Mouse (Mus musculus): ENCODE results near the gene P2ry14. TPM values are rescaled to one million over a fixed set of nuclear protein-coding genes. Genes with fewer than 3 reads are reported as not detected.
A peak's percentile ranks its signal among the peaks of the same experiment; 100 is the strongest.

The P2ry14 gene
- 0.08 and 0.10 TPM in 2 replicates for total RNA-seq (2012; rRNA removed)
- under 1 TPM in 1 of 2 experiments, not detected in 1; 0.13 TPM for polyA plus RNA-seq (2012; ENCODE audit: insufficient read depth in 1 of 2, insufficient read length in 2 of 2, low read depth in 1 of 2, low replicate concordance in 2 of 2, missing spikeins in 1 of 2)

DNA sequence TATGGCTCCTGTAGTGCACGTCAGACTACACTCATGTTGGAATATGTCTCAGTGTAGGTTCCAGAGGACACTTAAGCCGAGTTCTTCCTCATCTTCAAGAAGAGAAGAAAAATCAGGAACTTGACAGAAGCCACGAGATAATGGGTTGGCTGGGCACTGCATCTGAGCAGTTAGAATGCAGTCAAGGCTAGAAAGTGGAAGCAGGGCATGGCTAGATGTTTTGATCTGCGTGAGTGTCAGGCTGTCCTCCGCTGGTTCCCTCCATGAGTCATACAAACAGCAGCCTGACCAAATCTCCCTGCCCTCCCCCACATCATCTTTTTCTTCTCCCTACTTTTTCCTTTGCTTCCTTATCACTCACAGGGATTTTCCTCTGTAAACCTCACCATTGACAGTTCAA is at the start of gene P2ry14:
TSS of gene P2ry14 (minus strand) at position 195 of the 400 bp plus-strand sequence.
- no peaks in the 10 kb centered on the region for H3K79me2 ChIP-seq (ENCODE audit: control insufficient read depth, insufficient read depth, low read length, poor library complexity)
- no peak within 1 kb of the TSS for H3K27ac ChIP-seq (ENCODE audit: control insufficient read depth, low read depth, low read length)
- no peaks in the 10 kb centered on the region for H3K27me3 ChIP-seq (ENCODE audit: control insufficient read depth in 1 of 2, insufficient read depth in 2 of 2, low read length in 2 of 2)
- H3K9me3 ChIP-seq (replicated peaks; ENCODE audit: insufficient read depth, low read length) = no peaks in the 10 kb centered on the region
- peak; percentile 62; the same call in 1 of the 2 replicates for TF ChIP-seq GATA1 (IDR thresholded peaks at IDR 0.05; ENCODE audit: low read depth, low read length)
- no peak for TF ChIP-seq SMC3 (IDR thresholded peaks at IDR 0.05; ENCODE audit: low read depth, low read length)
- no peak for TF ChIP-seq CHD2 (IDR thresholded peaks at IDR 0.05; ENCODE audit: low read length)
- 0 out of 2 replicates have a peak, but pooled peaks have one; percentile 60 for TF ChIP-seq MXI1 (IDR thresholded peaks at IDR 0.05; ENCODE audit: low read depth, low read length)
- no peak for TF ChIP-seq POLR2AphosphoS2 (IDR thresholded peaks at IDR 0.05; ENCODE audit: low read length)
- TF ChIP-seq EP300 (IDR thresholded peaks at IDR 0.05; ENCODE audit: low read depth in 1 of 2, low read length in 2 of 2) = peak in 1 of 2 experiments; percentile 63; a peak in 1 of 4 replicates
- 0 out of 2 replicates have a peak, but pooled peaks have one; percentile 10 for TF ChIP-seq TAL1 (IDR thresholded peaks at IDR 0.05; ENCODE audit: low read length)
- TF ChIP-seq SIN3A (IDR thresholded peaks at IDR 0.05; ENCODE audit: low read length) = peak; percentile 58; the same call in 1 of the 2 replicates
- no peak; the same call in 1 of the 2 replicates for TF ChIP-seq RCOR1 (IDR thresholded peaks at IDR 0.05; ENCODE audit: low read depth, low read length)
- TF ChIP-seq TCF12 (IDR thresholded peaks at IDR 0.05; ENCODE audit: low read depth, low read length) = 0 out of 2 replicates have a peak, but pooled peaks have one; percentile 12
- TF ChIP-seq MEF2A (IDR thresholded peaks at IDR 0.05; ENCODE audit: extremely low read depth, insufficient replicate concordance, low read depth, low read length, poor library complexity, severe bottlenecking) = no peak
- no peak within 1 kb of the TSS for H3K4me3 ChIP-seq (ENCODE audit: control insufficient read depth in 1 of 2, insufficient read depth in 1 of 2, low read depth in 2 of 2, low read length in 2 of 2)
- no peak within 1 kb of the TSS for H3K9ac ChIP-seq (ENCODE audit: control insufficient read depth, low read depth, low read length, poor library complexity, severe bottlenecking)
- peaks cover 11 to 14% of the 10 kb centered on the region in 2 experiments; a peak in 3 of 4 replicates for H3K4me1 ChIP-seq (ENCODE audit: control insufficient read depth in 1 of 2, insufficient read depth in 2 of 2, low read length in 2 of 2)
- peaks cover 0 to 28% of the 10 kb centered on the region in 2 experiments; a peak in 2 of 4 replicates for H3K36me3 ChIP-seq (ENCODE audit: control insufficient read depth in 1 of 2, insufficient read depth in 2 of 2, low read length in 2 of 2)
- DNase-seq (ENCODE audit: low read depth, low spot score) = peak; percentile 82

DNA sequence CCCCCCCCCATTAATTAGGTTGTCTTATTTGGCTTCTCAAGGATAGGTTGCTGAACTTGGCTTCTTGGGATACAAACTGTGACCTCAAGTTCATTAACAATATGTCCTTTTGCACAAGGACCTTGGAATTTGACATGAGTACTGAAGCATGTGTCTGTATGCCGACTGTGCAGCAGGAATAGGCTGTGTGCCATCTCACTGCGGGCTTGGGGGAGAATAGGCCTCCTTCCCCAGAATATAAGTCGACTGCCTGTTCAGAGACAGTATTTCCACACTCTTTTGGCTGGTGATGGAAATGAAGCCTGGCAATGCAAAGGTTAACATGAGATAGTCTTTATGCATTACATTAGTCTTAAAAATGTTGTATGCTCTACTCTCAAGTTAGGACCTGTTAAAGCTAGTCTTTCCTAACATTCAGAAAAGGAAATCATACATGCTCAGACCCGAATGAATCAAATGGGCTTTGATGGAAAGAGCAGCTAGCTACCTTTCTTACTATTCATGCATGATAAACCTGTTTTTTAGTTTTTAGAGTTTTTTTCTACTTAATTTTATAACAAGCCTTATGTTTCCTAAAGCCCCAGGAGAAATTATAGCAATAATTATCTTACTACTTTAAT is 44.0 kb upstream of the P2ry14 start:
- H3K27ac ChIP-seq (ENCODE audit: control insufficient read depth, low read depth, low read length) = no peak overlapping the region
- TF ChIP-seq KAT2A (conservative IDR thresholded peaks at IDR 0.05; ENCODE audit: low read depth, low read length) = no peak
- no peaks in the 10 kb centered on the region for H3K36me3 ChIP-seq (ENCODE audit: control insufficient read depth in 1 of 2, insufficient read depth in 2 of 2, low read length in 2 of 2)
- H3K9ac ChIP-seq (ENCODE audit: control insufficient read depth, low read depth, low read length, poor library complexity, severe bottlenecking) = no peak overlapping the region
- peaks cover 2 to 6% of the 10 kb centered on the region in 2 experiments for H3K27me3 ChIP-seq (ENCODE audit: control insufficient read depth in 1 of 2, insufficient read depth in 2 of 2, low read length in 2 of 2)
- no peaks in the 10 kb centered on the region for H3K4me1 ChIP-seq (ENCODE audit: control insufficient read depth in 1 of 2, insufficient read depth in 2 of 2, low read length in 2 of 2)
- no peaks in the 10 kb centered on the region for H3K79me2 ChIP-seq (ENCODE audit: control insufficient read depth, insufficient read depth, low read length, poor library complexity)
- no peak overlapping the region for H3K4me3 ChIP-seq (ENCODE audit: control insufficient read depth in 1 of 2, insufficient read depth in 1 of 2, low read depth in 2 of 2, low read length in 2 of 2)
- DNase-seq (ENCODE audit: low read depth, low spot score) = no peak
- no peaks in the 10 kb centered on the region for H3K9me3 ChIP-seq (replicated peaks; ENCODE audit: insufficient read depth, low read length)

DNA sequence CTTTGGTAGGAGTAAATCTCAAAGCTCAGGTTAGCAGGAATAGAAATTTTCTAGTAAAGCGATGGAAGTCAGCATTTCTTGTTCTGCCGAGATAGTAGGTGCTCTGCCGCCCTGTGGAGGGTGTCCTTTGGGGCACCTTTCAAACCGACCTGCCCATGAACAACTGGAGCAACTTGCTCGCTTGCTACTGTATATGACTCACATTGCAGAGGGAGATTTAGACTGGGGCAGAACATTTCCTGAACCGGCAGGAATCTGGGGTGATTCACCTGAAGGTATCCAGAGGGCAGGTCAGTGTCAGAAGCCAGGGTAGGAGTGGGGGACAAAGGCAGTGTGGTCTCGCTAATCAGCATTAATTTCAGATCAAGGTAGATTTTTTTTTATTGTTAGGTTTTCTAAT is 41.5 kb upstream of the P2ry14 start, which contains the start of gene Gpr87:
TSS of gene Gpr87 (minus strand) at position 167 of the 400 bp plus-strand sequence.
- no peak within 1 kb of the TSS for H3K4me3 ChIP-seq (ENCODE audit: control insufficient read depth in 1 of 2, insufficient read depth in 1 of 2, low read depth in 2 of 2, low read length in 2 of 2)
- TF ChIP-seq ZKSCAN1 (IDR thresholded peaks at IDR 0.05; ENCODE audit: low read depth, low read length) (no peak), POLR2AphosphoS2 (IDR thresholded peaks at IDR 0.05; ENCODE audit: low read length) (no peak), POLR2A (IDR thresholded peaks at IDR 0.05; ENCODE audit: control insufficient read depth in 1 of 2, insufficient read depth in 1 of 2, low read depth in 1 of 2, low read length in 2 of 2, poor library complexity in 1 of 2) (no peak), GATA1 (IDR thresholded peaks at IDR 0.05; ENCODE audit: low read depth, low read length) (no peak), CHD1 (IDR thresholded peaks at IDR 0.05; ENCODE audit: low read depth, low read length) (no peak), HCFC1 (IDR thresholded peaks at IDR 0.05; ENCODE audit: low read depth, low read length) (no peak), MAZ (IDR thresholded peaks at IDR 0.05; ENCODE audit: low read depth, low read length) (no peak), NRF1 (IDR thresholded peaks at IDR 0.05; ENCODE audit: insufficient read depth, low read depth, low read length, poor library complexity, severe bottlenecking) (no peak), ETS1 (IDR thresholded peaks at IDR 0.05; ENCODE audit: low read depth, low read length) (no peak), USF2 (IDR thresholded peaks at IDR 0.05; ENCODE audit: borderline replicate concordance in 1 of 2, insufficient read depth in 1 of 2, low read depth in 1 of 2, low read length in 2 of 2) (no peak), E2F4 (IDR thresholded peaks at IDR 0.05; ENCODE audit: borderline replicate concordance, low read depth, low read length) (no peak)
- no peaks in the 10 kb centered on the region for H3K4me1 ChIP-seq (ENCODE audit: control insufficient read depth in 1 of 2, insufficient read depth in 2 of 2, low read length in 2 of 2)
- H3K9ac ChIP-seq (ENCODE audit: control insufficient read depth, low read depth, low read length, poor library complexity, severe bottlenecking) = no peak within 1 kb of the TSS
- DNase-seq (ENCODE audit: low read depth, low spot score) = no peak
- H3K9me3 ChIP-seq (replicated peaks; ENCODE audit: insufficient read depth, low read length) = no peaks in the 10 kb centered on the region
- H3K27me3 ChIP-seq (ENCODE audit: control insufficient read depth in 1 of 2, insufficient read depth in 2 of 2, low read length in 2 of 2) = peaks cover 4 to 9% of the 10 kb centered on the region in 2 experiments
- H3K27ac ChIP-seq (ENCODE audit: control insufficient read depth, low read depth, low read length) = no peak within 1 kb of the TSS
- no peaks in the 10 kb centered on the region for H3K79me2 ChIP-seq (ENCODE audit: control insufficient read depth, insufficient read depth, low read length, poor library complexity)
- H3K36me3 ChIP-seq (ENCODE audit: control insufficient read depth in 1 of 2, insufficient read depth in 2 of 2, low read length in 2 of 2) = no peaks in the 10 kb centered on the region
